Mouse (Mus musculus): ENCODE measurements around the gene Col28a1.

GRCm38 (mm10) chr6:8189917-8190316, 2.5 kb downstream of the Col28a1 start:
- TF ChIP-seq GATA1 (IDR thresholded peaks at IDR 0.05; ENCODE audit: borderline replicate concordance, low read length) (no peak), FLI1 (IDR thresholded peaks at IDR 0.05; ENCODE audit: low read length) (no peak)

All from megakaryocyte, embryonic 14.5 days (primary cell).